Mouse (Mus musculus) hindbrain, embryonic 11.5 days (tissue): ENCODE data around the gene Mapk7. TPM values are rescaled to one million over a fixed set of nuclear protein-coding genes. Genes with fewer than 3 reads are reported as not detected.

ENCODE experiments used
- ATAC-seq: fragments of 200-750 bp; cut with Nextera tagmentation; 2 replicates; pipeline ENCODE4 v1.8.0; 2017; ENCODE audit warnings: mild to moderate bottlenecking, moderate TSS enrichment, moderate library complexity; ENCODE audit not compliant: low FRiP score
- DNase-seq: peaks from one replicate; pipeline ENCODE4 v3.0.0-alpha.2; 2015; ENCODE audit warnings: low spot score
- H3K27ac ChIP-seq: fragments of 300-500 bp; sonication (generic); 2 replicates; pipeline ENCODE4 v1.5.1; 2014; ENCODE audit warnings: mild to moderate bottlenecking, low read depth, low read length
- H3K27me3 ChIP-seq: fragments of 300-500 bp; sonication (generic); 2 replicates; pipeline ENCODE4 v1.6.1; 2014; ENCODE audit warnings: mild to moderate bottlenecking, low read length, moderate library complexity, mixed read lengths; ENCODE audit not compliant: control insufficient read depth, insufficient read depth
- H3K36me3 ChIP-seq: fragments of 300-500 bp; sonication (generic); 2 replicates; pipeline ENCODE4 v1.6.1; 2014; ENCODE audit warnings: mild to moderate bottlenecking, low read length, moderate library complexity, mixed read lengths; ENCODE audit not compliant: control insufficient read depth, insufficient read depth
- H3K4me1 ChIP-seq: fragments of 300-500 bp; sonication (generic); replicated peaks from 2 replicates; pipeline ENCODE4 v1.6.1; 2014; ENCODE audit warnings: low read length, mixed read lengths; ENCODE audit not compliant: control insufficient read depth, insufficient read depth
- H3K4me2 ChIP-seq: fragments of 300-500 bp; sonication (generic); replicated peaks from 2 replicates; pipeline ENCODE4 v1.6.1; 2014; ENCODE audit warnings: mild to moderate bottlenecking, low read depth, low read length
- H3K4me3 ChIP-seq: fragments of 300-500 bp; sonication (generic); 2 replicates; pipeline ENCODE4 v1.5.1; 2014; ENCODE audit warnings: low read depth, low read length
- H3K9ac ChIP-seq: fragments of 300-500 bp; sonication (generic); 2 replicates; pipeline ENCODE4 v1.6.1; 2014; ENCODE audit warnings: low read depth, low read length
- H3K9me3 ChIP-seq: fragments of 300-500 bp; sonication (generic); 2 replicates; pipeline ENCODE4 v1.6.1; 2016; ENCODE audit warnings: low read length; ENCODE audit not compliant: control insufficient read depth
- WGBS: fragments of 180-500 bp; shearing (Covaris S2); extraction: QIAGEN DNeasy Blood & Tissue Kit; methylation state at CpG from one replicate; pipeline ENCODE4 v1.1.7; 2014; 5-methylcytosine and 5-hydroxymethylcytosine counted together
- polyA plus RNA-seq: library from polyadenylated mRNA; unstranded; fragments of >200 nt; fragmentation: Nextera tagmentation; extraction: Ambion mirVana; gene quantifications from 2 replicates; pipeline ENCODE4 v1.2.1, GENCODE M21; 2014

Mapk7 gene
- polyA plus RNA-seq, 1 experiment from 2014 or later = 51.5 TPM

- no peak overlapping the region for H3K4me3 ChIP-seq
- no peak overlapping the region for H3K4me2 ChIP-seq
- no peak overlapping the region for H3K27ac ChIP-seq
- 50% methylated on average over 2 of the region's 2 CpGs for WGBS
- no peaks in the 10 kb centered on the region for H3K27me3 ChIP-seq
- peaks cover 6% of the 10 kb centered on the region; the same call in 1 of the 2 replicates for H3K4me1 ChIP-seq
- DNase-seq (no peak), ATAC-seq (no peak)
- peaks cover 10% of the 10 kb centered on the region; the same call in 1 of the 2 replicates for H3K36me3 ChIP-seq
- H3K9me3 ChIP-seq = no peaks in the 10 kb centered on the region
- no peak overlapping the region for H3K9ac ChIP-seq
Measured at GRCm38 (mm10) chr11:61487401-61487800, 6.8 kb downstream of the Mapk7 start.

- ATAC-seq = no peak
- Histone ChIP-seq H3K4me2 (peak overlapping the region; percentile 46), H3K27me3 (no peaks in the 10 kb centered on the region), H3K27ac (peak overlapping the region; percentile 97; the same call in 1 of the 2 replicates), H3K9me3 (no peaks in the 10 kb centered on the region), H3K4me1 (peaks cover 6% of the 10 kb centered on the region; the same call in 1 of the 2 replicates), H3K36me3 (peaks cover 10% of the 10 kb centered on the region; the same call in 1 of the 2 replicates), H3K9ac (no peak overlapping the region), H3K4me3 (peak overlapping the region; percentile 28)
- DNase-seq = no peak
- 90% methylated on average over 14 of the region's 14 CpGs for WGBS
Measured at GRCm38 (mm10) chr11:61486458-61487219, 7.6 kb downstream of the Mapk7 start.

- H3K4me3 ChIP-seq = peak overlapping the region; percentile 28
- peak overlapping the region; percentile 46 for H3K4me2 ChIP-seq
- ATAC-seq = 0 out of 2 replicates have a peak, but pooled peaks have one; percentile 21
- H3K9me3 ChIP-seq = no peaks in the 10 kb centered on the region
- 52% methylated on average over 22 of the region's 22 CpGs for WGBS
- peak overlapping the region; percentile 97 for H3K27ac ChIP-seq
- H3K36me3 ChIP-seq = peaks cover 6% of the 10 kb centered on the region; the same call in 1 of the 2 replicates
- peaks cover 6% of the 10 kb centered on the region; the same call in 1 of the 2 replicates for H3K4me1 ChIP-seq
- DNase-seq = peak; percentile 22
- H3K27me3 ChIP-seq = no peaks in the 10 kb centered on the region
- H3K9ac ChIP-seq = peak overlapping the region; percentile 63
Measured at GRCm38 (mm10) chr11:61485541-61486457, 8.4 kb downstream of the Mapk7 start.

- Histone ChIP-seq H3K27ac (peak within 1 kb of the TSS; percentile 97), H3K4me2 (peak within 1 kb of the TSS; percentile 46), H3K4me1 (peaks cover 6% of the 10 kb centered on the region; the same call in 1 of the 2 replicates), H3K36me3 (no peaks in the 10 kb centered on the region; the same call in 1 of the 2 replicates), H3K9me3 (no peaks in the 10 kb centered on the region), H3K27me3 (no peaks in the 10 kb centered on the region), H3K4me3 (peak within 1 kb of the TSS; percentile 28), H3K9ac (peak within 1 kb of the TSS; percentile 63)
- peak; percentile 77 for DNase-seq
- 2% methylated on average over 20 of the region's 20 CpGs for WGBS
- peak; percentile 86 for ATAC-seq
Measured at GRCm38 (mm10) chr11:61484613-61485540, 9.3 kb downstream of the Mapk7 start, which contains the start of gene Mfap4. Gene Mfap4 (plus strand): TSS chr11:61485431.

- peak overlapping the region; percentile 63 for H3K9ac ChIP-seq
- WGBS = 11% methylated on average over 10 of the region's 10 CpGs
- H3K27me3 ChIP-seq = no peaks in the 10 kb centered on the region
- H3K4me2 ChIP-seq = 0 out of 2 replicates have a peak overlapping the region, but pooled peaks have one; percentile 46
- H3K4me3 ChIP-seq = no peak overlapping the region
- peak overlapping the region; percentile 97 for H3K27ac ChIP-seq
- ATAC-seq (peak; percentile 38; the same call in 1 of the 2 replicates), DNase-seq (no peak)
- H3K4me1 ChIP-seq = peaks cover 6% of the 10 kb centered on the region; the same call in 1 of the 2 replicates
- H3K9me3 ChIP-seq = no peaks in the 10 kb centered on the region
- no peaks in the 10 kb centered on the region for H3K36me3 ChIP-seq
Measured at GRCm38 (mm10) chr11:61484256-61484612, 10.0 kb downstream of the Mapk7 start.

GRCm38 (mm10) chr11:61483226-61483845, 10.9 kb downstream of the Mapk7 start:
- H3K9me3 ChIP-seq = no peaks in the 10 kb centered on the region
- H3K9ac ChIP-seq = no peak overlapping the region
- 72% methylated on average over 13 of the region's 13 CpGs for WGBS

GRCm38 (mm10) chr11:61481239-61482090, 12.7 kb downstream of the Mapk7 start:
- 69% methylated on average over 9 of the region's 9 CpGs for WGBS
- no peak overlapping the region for H3K27ac ChIP-seq
- no peaks in the 10 kb centered on the region for H3K36me3 ChIP-seq
- no peaks in the 10 kb centered on the region for H3K9me3 ChIP-seq
- DNase-seq (no peak), ATAC-seq (no peak)
- H3K9ac ChIP-seq = no peak overlapping the region
- H3K4me2 ChIP-seq = no peak overlapping the region
- H3K4me3 ChIP-seq = no peak overlapping the region
- H3K4me1 ChIP-seq = peaks cover 13% of the 10 kb centered on the region; the same call in 1 of the 2 replicates
- no peaks in the 10 kb centered on the region for H3K27me3 ChIP-seq

More at GRCm38 (mm10) chr11:61483226-61483845, 10.9 kb downstream of the Mapk7 start:
- H3K36me3 ChIP-seq = no peaks in the 10 kb centered on the region
- no peak overlapping the region for H3K4me3 ChIP-seq
- no peak for ATAC-seq
- peak; percentile 34 for DNase-seq
- H3K27ac ChIP-seq = peak overlapping the region; percentile 97; the same call in 1 of the 2 replicates
- peaks cover 6% of the 10 kb centered on the region; the same call in 1 of the 2 replicates for H3K4me1 ChIP-seq
- H3K4me2 ChIP-seq = no peak overlapping the region
- H3K27me3 ChIP-seq = no peaks in the 10 kb centered on the region
